Mouse (Mus musculus): ENCODE measurements around the gene Il9r.

Il9r gene

GRCm38 (mm10) chr11:32200075-32200601 is at the start of gene Il9r:
Il9r (minus strand) TSS chr11:32200279.
- peak; percentile 59 to 76 for DNase-seq

- no peak for DNase-seq
Observed at GRCm38 (mm10) chr11:32248350-32248749, 48.3 kb upstream of the Il9r start.

- DNase-seq = no peak
Observed at GRCm38 (mm10) chr11:32247068-32247467, 47.0 kb upstream of the Il9r start.

DNA sequence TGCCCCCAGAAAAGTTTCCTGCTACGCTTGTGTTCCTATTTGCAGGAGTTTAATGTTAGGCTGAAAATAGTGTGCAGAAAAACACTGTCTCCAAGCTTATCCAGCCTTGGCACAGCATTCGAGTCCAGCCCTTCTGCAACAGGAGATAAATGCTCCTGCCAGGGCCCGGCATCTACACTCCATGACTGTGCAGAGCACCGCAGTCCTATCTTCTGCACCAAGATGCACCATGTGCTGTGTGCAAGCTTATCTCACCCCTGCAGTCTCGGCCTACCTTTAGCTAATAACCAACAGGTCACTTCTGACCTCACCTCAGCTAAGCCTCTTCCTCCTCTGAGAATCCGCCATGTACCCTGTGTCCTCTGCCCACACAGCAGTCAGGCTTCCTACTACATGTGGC is 45.5 kb upstream of the Il9r start:
- DNase-seq = no peak

DNA sequence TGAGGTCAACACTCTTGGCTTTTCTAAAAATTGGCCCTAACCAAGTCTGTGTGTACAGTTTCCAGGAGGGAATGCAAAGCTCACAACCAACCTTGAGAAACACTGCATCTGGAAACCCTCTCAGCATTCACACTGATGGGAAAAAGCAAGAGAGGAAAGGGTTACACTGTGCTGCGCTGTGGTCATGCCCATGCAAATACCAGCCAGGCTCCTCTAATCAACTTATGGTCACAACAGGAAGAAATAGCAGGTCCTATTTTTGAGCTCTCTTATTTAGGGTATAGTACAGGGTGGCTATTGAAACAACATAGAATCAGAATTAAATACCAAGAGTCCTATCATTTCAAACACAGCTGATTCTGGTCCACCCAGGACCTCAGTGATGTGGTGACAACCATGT is 44.5 kb upstream of the Il9r start:
- DNase-seq = no peak

GRCm38 (mm10) chr11:32244064-32244463 is 44.0 kb upstream of the Il9r start:
- no peak for DNase-seq

- no peak for DNase-seq
Observed at GRCm38 (mm10) chr11:32243205-32243955, 43.3 kb upstream of the Il9r start.

DNA sequence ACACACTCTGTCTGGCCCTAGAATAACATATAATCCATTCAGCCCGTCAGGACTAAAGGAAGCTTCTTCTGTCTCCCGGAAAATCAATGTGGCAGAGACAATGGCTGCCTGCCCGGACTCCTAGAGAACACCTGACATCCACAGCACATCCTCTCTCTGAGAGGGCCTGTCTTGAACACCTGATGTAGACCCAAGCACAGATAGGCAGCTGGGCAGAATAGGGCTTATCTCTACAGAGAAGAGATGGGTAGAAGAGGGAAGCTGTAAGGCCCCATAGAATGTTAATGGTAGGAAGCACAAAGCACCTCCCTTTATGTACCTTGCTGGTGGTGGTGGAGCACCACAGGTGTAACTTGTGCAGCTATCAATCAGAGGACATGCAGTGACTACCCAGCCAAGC is 42.1 kb upstream of the Il9r start:
- DNase-seq = no peak

DNA sequence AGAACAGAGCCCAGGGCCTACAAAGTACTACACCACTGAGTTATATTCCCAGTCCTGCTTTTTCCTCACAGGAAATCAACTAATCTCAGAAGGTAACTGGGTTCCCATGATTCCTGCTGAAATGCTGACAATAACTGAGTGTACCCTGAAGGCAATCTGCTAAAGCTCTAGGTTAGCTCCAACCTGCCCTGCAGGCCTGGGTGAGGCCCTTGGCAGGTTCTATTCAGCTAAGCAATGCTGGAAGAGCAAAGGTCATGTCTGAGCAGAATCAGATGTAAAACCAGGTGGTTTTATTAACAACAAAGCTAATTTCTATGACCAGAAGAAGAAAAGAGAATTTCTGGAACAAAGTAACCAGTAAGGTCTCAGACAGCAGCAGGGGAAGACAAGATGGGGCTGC is 41.3 kb upstream of the Il9r start:
- DNase-seq = no peak

GRCm38 (mm10) chr11:32238093-32238860 is 38.2 kb upstream of the Il9r start:
- DNase-seq = peak; percentile 40 to 46

DNA sequence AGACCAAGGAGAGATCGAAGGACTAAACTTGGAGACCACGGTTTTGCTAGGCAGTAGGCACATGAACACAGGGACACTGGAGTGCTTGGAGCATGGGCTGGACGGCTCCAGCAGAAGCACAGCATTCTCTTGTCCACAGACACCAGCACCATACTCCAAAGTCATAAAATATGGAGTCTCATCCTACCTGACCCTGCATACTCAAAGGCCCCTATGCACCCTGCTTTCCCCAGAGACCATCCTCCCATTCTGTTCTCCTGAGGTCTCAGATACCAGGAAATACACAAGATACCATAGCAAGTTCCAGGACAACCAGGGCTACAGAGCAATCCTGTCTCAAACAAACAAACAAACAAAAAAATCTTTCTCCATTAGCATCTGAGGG is 37.3 kb upstream of the Il9r start:
- DNase-seq = no peak

DNA sequence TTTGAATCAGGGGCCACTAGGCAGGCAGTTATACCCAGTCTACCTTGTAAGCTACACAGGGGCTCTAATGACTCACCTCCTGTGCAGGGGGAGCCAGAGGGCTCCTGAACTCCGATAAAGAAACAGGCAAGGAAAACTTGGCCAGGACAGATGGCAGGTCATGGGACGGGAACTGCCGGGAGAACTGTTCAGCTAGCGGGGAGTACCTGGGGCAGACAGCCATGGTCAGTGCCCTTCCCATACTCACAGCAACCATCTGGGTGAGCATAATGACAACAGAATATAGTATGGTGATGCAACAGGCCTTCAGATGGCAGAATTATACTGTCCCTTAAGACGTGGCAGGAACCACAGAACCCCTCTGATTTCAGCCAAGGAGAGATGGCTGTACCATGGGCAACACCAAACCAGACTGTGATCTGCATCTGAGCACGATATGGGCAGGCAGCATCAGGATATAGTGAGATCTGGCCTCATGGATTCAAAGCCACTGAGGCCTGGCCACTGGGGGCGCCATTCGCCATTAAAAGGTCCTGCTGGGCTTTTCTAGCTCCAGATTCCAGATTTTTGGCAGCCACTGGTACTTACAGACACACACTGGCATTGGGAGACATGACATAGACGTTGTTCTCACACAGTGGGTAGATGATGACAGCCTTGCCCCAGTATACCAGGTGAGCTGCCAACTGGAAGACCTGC is 36.8 kb upstream of the Il9r start:
- no peak for DNase-seq

DNA sequence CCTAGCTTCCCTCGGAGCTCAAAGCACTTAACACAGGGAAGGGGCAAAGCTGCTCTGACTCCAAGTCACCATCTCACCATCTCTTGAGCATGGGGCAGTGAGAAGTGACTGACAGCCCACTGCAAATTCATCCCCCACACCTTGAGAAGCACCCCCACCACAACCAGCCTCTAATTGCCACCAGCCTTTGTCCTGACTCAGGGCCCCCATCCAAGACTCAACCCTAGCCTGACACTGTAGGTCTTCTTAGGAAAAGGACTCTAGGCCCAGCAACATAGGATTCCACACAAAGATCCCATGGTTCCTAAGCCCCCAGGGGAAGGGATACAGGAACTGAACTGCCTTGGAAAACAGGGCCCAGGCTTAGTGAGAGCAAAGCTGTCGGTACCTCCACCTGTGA is 36.1 kb upstream of the Il9r start:
- no peak for DNase-seq

DNA sequence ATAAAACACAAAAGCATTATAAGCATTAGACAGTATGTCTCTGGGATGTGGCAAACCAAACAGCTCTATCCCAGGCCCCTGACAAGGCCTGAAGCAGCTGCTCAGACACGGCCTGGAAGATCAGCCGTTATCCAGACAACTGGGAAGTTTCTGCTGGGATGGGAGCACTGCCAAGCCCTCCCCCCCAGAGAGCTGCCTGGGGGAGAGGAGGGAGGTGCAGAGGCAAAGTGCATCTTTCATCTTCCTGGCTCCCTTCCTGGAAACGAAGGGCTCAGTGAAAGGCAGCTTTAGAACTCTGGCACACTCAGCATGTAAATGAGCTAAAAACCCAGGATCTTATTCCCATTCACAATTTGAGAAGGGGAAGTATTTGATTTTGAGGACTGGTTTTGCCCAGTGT is 35.6 kb upstream of the Il9r start:
- no peak for DNase-seq

DNA sequence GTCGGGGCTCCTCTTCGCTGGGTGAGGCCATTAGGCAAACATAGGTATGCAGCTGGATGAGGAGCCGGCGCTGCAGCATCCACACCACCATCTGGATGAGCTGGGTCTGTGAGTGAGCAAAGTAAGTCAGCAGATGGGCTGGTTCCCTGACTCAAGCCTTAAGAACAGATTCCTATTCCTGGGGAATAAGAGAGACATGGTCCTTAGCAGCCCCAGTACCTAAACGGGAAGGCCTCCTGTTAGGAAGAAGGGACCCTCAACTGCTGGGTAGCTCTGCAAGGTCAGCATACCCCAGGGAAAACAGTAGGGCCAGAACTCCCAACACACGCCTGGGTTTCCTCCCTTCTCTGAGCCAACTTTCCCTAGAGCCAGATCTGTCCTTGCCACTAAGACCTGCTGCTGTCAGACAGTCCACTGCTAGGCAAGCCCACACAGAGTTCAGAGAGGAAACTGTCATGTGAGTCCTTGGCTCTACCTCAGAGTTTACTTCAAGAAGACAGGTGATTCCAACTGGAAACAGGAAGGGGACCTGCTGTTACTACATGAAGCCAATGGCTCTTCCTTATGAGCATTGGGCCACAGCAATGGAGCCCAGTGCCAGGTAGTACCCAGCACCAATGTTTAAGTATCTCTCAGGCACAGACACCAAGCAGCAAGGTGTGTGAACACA is 34.9 kb upstream of the Il9r start:
- no peak for DNase-seq

DNA sequence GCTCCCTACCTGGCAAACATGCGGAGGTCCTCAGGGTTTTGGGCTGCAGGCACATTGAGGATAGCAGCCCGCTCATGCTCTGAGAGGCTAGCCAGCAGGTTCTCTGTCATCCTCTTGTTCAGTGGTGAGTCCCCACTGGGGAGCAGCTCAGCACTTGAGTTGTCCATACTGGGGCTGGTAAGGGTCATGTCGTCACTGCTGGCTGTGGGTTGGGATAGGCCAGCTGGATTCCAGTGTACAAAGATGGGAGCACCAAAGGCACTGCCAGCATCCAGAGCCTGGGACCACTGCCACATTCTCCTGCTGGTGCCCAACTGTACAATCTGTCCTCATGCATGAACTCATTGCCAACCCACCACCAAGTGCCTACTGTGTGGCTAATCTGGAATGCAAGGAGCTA is 33.8 kb upstream of the Il9r start:
- no peak for DNase-seq

- no peak for DNase-seq
Observed at GRCm38 (mm10) chr11:32232848-32233247, 32.8 kb upstream of the Il9r start.

DNA sequence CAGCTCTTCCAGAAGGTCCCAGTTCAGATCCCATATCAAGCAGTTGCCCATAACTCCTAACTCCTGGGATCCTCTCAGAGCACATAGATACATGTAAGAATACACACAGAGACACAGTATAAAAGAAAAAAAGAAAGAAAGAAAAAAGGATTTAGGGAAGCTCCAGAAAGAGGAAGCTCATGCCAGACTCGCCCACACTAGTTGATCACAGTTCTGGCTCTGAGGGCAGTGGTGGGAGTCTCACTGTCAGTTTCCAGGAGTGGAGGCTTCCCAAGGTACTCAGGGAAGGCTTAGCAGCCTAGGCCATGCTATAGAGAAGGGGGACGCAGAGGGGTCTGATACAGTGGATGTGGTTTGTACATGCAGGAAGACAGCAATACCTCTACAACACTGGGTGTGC is 31.0 kb upstream of the Il9r start:
- DNase-seq = no peak

DNA sequence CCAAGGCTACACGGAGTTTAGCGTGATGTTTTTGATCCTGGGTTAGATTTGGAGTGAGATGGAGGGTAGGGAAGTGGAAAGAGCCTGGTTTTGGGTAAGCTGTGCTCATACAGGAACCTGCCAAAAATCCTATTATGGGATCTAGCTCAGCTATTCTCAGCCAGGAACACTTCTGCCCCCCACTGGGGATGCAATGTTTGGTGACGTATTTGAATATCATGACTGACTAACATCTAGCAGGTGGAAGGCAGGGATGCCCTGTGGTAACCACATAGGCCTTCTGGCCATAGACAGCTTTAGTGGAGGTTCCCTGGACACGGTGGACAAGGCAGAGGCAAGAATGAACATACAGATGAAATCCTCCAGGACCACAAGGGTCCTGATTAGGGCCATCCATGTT is 30.1 kb upstream of the Il9r start:
- DNase-seq = no peak

DNA sequence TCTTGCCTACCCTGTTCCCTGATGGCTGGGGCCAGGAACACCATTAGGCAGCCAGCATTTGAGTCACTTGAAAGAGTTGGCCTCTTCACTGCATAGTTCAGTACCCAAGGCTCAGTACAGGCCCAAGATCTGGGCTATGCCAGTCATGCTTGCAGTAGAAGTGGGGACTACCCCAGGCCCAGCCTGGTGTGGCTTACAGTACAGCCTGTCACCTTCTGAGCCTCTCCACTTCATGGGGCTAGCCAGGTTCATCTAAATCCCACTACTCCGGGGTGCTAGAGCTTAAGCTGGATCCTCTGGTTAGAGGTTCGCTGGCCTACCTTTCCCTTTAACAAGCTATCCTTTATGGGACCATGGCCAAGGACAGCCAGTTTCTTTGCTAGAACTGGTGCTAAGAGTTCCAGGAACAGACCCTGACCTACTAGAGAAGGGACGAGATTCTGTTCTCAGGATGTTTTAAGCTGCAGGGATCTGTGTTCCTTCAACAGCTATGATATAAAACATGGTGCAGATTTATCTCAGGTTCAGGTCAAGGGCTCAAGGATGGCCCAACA is 28.3 kb upstream of the Il9r start:
- DNase-seq = no peak

DNA sequence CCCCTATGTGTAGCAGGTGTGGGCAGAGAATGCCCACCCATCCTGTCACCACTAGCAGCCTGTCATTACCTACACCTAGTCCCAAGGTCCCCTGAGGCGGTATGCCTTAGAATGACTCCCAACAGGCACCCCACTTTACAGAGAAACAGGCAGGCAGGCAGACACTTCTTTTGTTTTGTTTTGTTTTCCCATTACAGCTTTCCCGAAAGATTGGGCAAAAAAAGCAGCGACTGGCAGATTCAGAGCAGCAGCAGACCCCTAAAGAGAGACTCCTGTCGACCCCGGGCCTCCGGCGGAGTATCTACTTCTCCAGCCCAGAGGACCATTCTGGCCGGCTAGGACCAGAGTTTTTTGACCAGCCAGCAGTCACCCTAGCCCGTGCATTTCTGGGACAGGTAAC is 27.5 kb upstream of the Il9r start:
- no peak for DNase-seq

GRCm38 (mm10) chr11:32227041-32227440 is 27.0 kb upstream of the Il9r start:
- DNase-seq = no peak

All from thymus, adult 18-20 months (tissue).